In genomic region chr5:124541602-124541973, GRCm38 (mm10) we compare ENCODE assay signal across 8 mouse cellular contexts. TPM values are rescaled to one million over a fixed set of nuclear protein-coding genes. Genes with fewer than 3 reads are reported as not detected.
A peak's percentile ranks its signal among the peaks of the same experiment; 100 is the strongest.
DNase-seq lines count a peak whose midpoint lies in the region; ATAC-seq and TF ChIP-seq lines count a peak whose summit lies in the region.

No protein-coding gene starts in this region.

- H3K27me3 ChIP-seq in heart, embryonic 12.5 days (replicated peaks): no peaks in the 10 kb centered on the region
- H3K27me3 ChIP-seq in heart, postnatal 0 days (ENCODE audit: control insufficient read depth, insufficient read depth, low read length): no peaks in the 10 kb centered on the region

- H3K4me2 ChIP-seq in heart, embryonic 12.5 days: peak overlapping the region; percentile 80
- H3K4me2 ChIP-seq in heart, postnatal 0 days (ENCODE audit: low read depth, low read length): peak overlapping the region; percentile 66

- peaks cover 39% of the 10 kb centered on the region for H3K36me3 ChIP-seq in heart, embryonic 12.5 days
- peaks cover 23% of the 10 kb centered on the region for H3K36me3 ChIP-seq in ES-E14 (ENCODE audit: control insufficient read depth, insufficient read depth, low read length, poor library complexity, severe bottlenecking)
- H3K36me3 ChIP-seq in heart, postnatal 0 days (replicated peaks; ENCODE audit: control insufficient read depth, insufficient read depth, low read length): peaks cover 35% of the 10 kb centered on the region
- H3K36me3 ChIP-seq in macrophage (ENCODE audit: inconsistent target): peaks cover 39% of the 10 kb centered on the region

- no peaks in the 10 kb centered on the region for H3K9me3 ChIP-seq in heart, embryonic 12.5 days (replicated peaks)
- no peaks in the 10 kb centered on the region for H3K9me3 ChIP-seq in ES-E14 (ENCODE audit: control insufficient read depth, insufficient read depth, low read depth, low read length)
- H3K9me3 ChIP-seq in heart, postnatal 0 days (replicated peaks; ENCODE audit: control insufficient read depth, low read length): no peaks in the 10 kb centered on the region

- 8% methylated on average over 8 of the region's 8 CpGs for WGBS in heart, embryonic 12.5 days
- 5% methylated on average over 8 of the region's 8 CpGs for whole genome bisulfite sequencing in heart, postnatal 0 days
- WGBS in macrophage (ENCODE audit: missing documents): 13% methylated on average over 8 of the region's 8 CpGs

- intact Hi-C loops in heart, postnatal 14 days (cut with DNase I): loop anchor here (2.0 kb wide), 1 partner anchor 63 kb away; the partner anchor contains the start of gene Rilpl2

- TF ChIP-seq EP300 in heart, postnatal 0 days (IDR thresholded peaks at IDR 0.05; ENCODE audit: low read depth): no peak

- ATAC-seq in heart, embryonic 12.5 days (ENCODE audit: insufficient number of reproducible peaks, low FRiP score): no peak
- ATAC-seq in heart, postnatal 0 days (ENCODE audit: insufficient read depth, low read depth): no peak

- peaks cover 17% of the 10 kb centered on the region for H3K4me1 ChIP-seq in heart, embryonic 12.5 days (replicated peaks)
- peaks cover 0 to 5% of the 10 kb centered on the region in 2 experiments; a peak in 1 of 4 replicates for H3K4me1 ChIP-seq in ES-E14 (ENCODE audit: control insufficient read depth in 2 of 2, insufficient read depth in 2 of 2, low read length in 2 of 2, poor library complexity in 1 of 2)
- peaks cover 12% of the 10 kb centered on the region for H3K4me1 ChIP-seq in heart, postnatal 0 days (ENCODE audit: control insufficient read depth, insufficient read depth)

- peak overlapping the region; percentile 87 for H3K4me3 ChIP-seq in heart, embryonic 12.5 days
- H3K4me3 ChIP-seq in ES-E14 (ENCODE audit: insufficient read depth in 1 of 2, low read depth in 1 of 2, low read length in 2 of 2, poor library complexity in 1 of 2, severe bottlenecking in 1 of 2): peak overlapping the region; percentile 92 to 99
- peak overlapping the region; percentile 74 for H3K4me3 ChIP-seq in heart, postnatal 0 days (ENCODE audit: low read depth, low read length)
- H3K4me3 ChIP-seq in macrophage (ENCODE audit: inconsistent target): peak overlapping the region; percentile 59

- H3K79me2 ChIP-seq in macrophage (ENCODE audit: inconsistent target): peaks cover 53% of the 10 kb centered on the region

- in situ Hi-C loops in ES-E14 (cut with MboI; ENCODE audit: low sequenced_read_pairs in 2 of 2, unreplicated experiment in 2 of 2): no loop called here

- peak overlapping the region; percentile 94 for H3K9ac ChIP-seq in heart, embryonic 12.5 days
- H3K9ac ChIP-seq in ES-E14 (ENCODE audit: insufficient read depth, low read depth, low read length, poor library complexity, severe bottlenecking): peak overlapping the region; percentile 94
- peak overlapping the region; percentile 72 for H3K9ac ChIP-seq in heart, postnatal 0 days (replicated peaks; ENCODE audit: low read depth, low read length)

- DNase-seq in heart, postnatal 14 days: no peak
- DNase-seq in ES-E14 (ENCODE audit: low read depth, low spot score) (no peak), adipocyte (ENCODE audit: low spot score) (no peak)
- DNase-seq in heart, postnatal 0 days (ENCODE audit: low spot score): no peak
- no peak for DNase-seq in adrenal gland, adult 18-20 months (ENCODE audit: low spot score in 2 of 2)
- DNase-seq in spleen, postnatal 10 days (ENCODE audit: low spot score in 2 of 2): no peak

- no peak overlapping the region for H3K27ac ChIP-seq in heart, embryonic 12.5 days (ENCODE audit: poor library complexity, severe bottlenecking)
- no peak overlapping the region for H3K27ac ChIP-seq in ES-E14 (ENCODE audit: insufficient read depth, low read depth, low read length, poor library complexity, severe bottlenecking)
- H3K27ac ChIP-seq in heart, postnatal 0 days (ENCODE audit: low read depth): peak overlapping the region; percentile 93
- peak overlapping the region; percentile 37 for H3K27ac ChIP-seq in macrophage

- no peak for TF ChIP-seq CTCF in heart, postnatal 0 days (IDR thresholded peaks at IDR 0.05; ENCODE audit: low read depth)

TF ChIP-seq in ES-E14, 5 proteins besides CTCF, POLR2A, EP300 and RAD21:
- TF ChIP-seq MAFK (IDR thresholded peaks at IDR 0.05; ENCODE audit: insufficient read depth, low read depth, low read length) (no peak), HCFC1 (IDR thresholded peaks at IDR 0.05; ENCODE audit: borderline replicate concordance, insufficient read depth, low read length) (no peak), CHD2 (IDR thresholded peaks at IDR 0.05; ENCODE audit: low read depth, low read length) (no peak), ZNF384 (IDR thresholded peaks at IDR 0.05; ENCODE audit: low read depth, low read length) (peak; percentile 74; the same call in 1 of the 2 replicates), ZC3H11A (IDR thresholded peaks at IDR 0.05; ENCODE audit: borderline replicate concordance, low read depth, low read length) (no peak)

RNA-seq across cellular contexts. Expression of gene Tmed2, which starts 1.1 kb away (rescaled TPM):
- polyA plus RNA-seq in heart, embryonic 12.5 days (2016; fragmentation: Nextera tagmentation; extraction: Ambion mirVana): 490 and 502 TPM in 2 replicates
- total RNA-seq in heart, postnatal 14 days (2021): 100 to 1,000 TPM; 170 to 175 TPM
- 212 and 224 TPM in 2 replicates for total RNA-seq in ES-E14 (2012; rRNA removed)
- total RNA-seq in heart, postnatal 0 days (2014; rRNA removed; ENCODE audit: low replicate concordance): 331 and 388 TPM in 2 replicates
- 389 and 404 TPM in 2 replicates for polyA plus RNA-seq in heart, postnatal 0 days (2015; fragmentation: Nextera tagmentation; extraction: Ambion mirVana)
- 100 to 1,000 TPM in 4 of 26 experiments, 10 to 100 TPM in 22; 47.8 to 107 (median 75.2) TPM for total RNA-seq in macrophage (2018; cell fraction: chromatin; rRNA removed)
- total RNA-seq in macrophage (2018; cell fraction: cytosol; rRNA removed): 100 to 1,000 TPM; 250 to 501 (median 304) TPM
- total RNA-seq in macrophage (2018; cell fraction: nucleus; rRNA removed): 100 to 1,000 TPM; 113 to 376 (median 199) TPM
- 260 to 815 TPM (median 355 TPM) in 3 replicates for polyA plus RNA-seq in macrophage (2018)
- 100 to 1,000 TPM; 214 to 218 TPM for total RNA-seq in adrenal gland, adult 18-20 months (2021)

RNA-seq across cellular contexts. Expression of gene Rilpl1, which starts 10.4 kb away (rescaled TPM):
- 27.6 and 29.8 TPM in 2 replicates for polyA plus RNA-seq in heart, embryonic 12.5 days (2016; fragmentation: Nextera tagmentation; extraction: Ambion mirVana)
- total RNA-seq in heart, postnatal 14 days (2021): 100 to 1,000 TPM; 167 to 179 TPM
- 8.6 and 10.1 TPM in 2 replicates for total RNA-seq in ES-E14 (2012; rRNA removed)
- total RNA-seq in heart, postnatal 0 days (2014; rRNA removed; ENCODE audit: low replicate concordance): 34.7 and 52.1 TPM in 2 replicates
- 39.0 and 40.5 TPM in 2 replicates for polyA plus RNA-seq in heart, postnatal 0 days (2015; fragmentation: Nextera tagmentation; extraction: Ambion mirVana)
- total RNA-seq in macrophage (2018; cell fraction: chromatin; rRNA removed): 1 to 10 TPM; 1.3 to 9.8 (median 4.4) TPM
- 10 to 100 TPM in 3 of 26 experiments, 1 to 10 TPM in 23; 3.7 to 13.4 (median 6.3) TPM for total RNA-seq in macrophage (2018; cell fraction: cytosol; rRNA removed)
- total RNA-seq in macrophage (2018; cell fraction: nucleus; rRNA removed): 10 to 100 TPM in 1 of 26 experiments, 1 to 10 TPM in 25; 1.5 to 12.4 (median 3.8) TPM
- 4.3 to 9.6 TPM (median 7.6 TPM) in 3 replicates for polyA plus RNA-seq in macrophage (2018)
- total RNA-seq in adrenal gland, adult 18-20 months (2021): 10 to 100 TPM; 13.1 to 17.6 TPM

RNA-seq across cellular contexts. Expression of gene Ddx55, which starts 11.1 kb away (rescaled TPM):
- polyA plus RNA-seq in heart, embryonic 12.5 days (2016; fragmentation: Nextera tagmentation; extraction: Ambion mirVana): 8.5 and 8.6 TPM in 2 replicates
- 1 to 10 TPM; 5.4 to 6.7 TPM for total RNA-seq in heart, postnatal 14 days (2021)
- total RNA-seq in ES-E14 (2012; rRNA removed): 22.8 and 30.7 TPM in 2 replicates
- 1.1 and 5.2 TPM in 2 replicates for total RNA-seq in heart, postnatal 0 days (2014; rRNA removed; ENCODE audit: low replicate concordance)
- 4.9 and 5.9 TPM in 2 replicates for polyA plus RNA-seq in heart, postnatal 0 days (2015; fragmentation: Nextera tagmentation; extraction: Ambion mirVana)
- total RNA-seq in macrophage (2018; cell fraction: chromatin; rRNA removed): 10 to 100 TPM; 13.2 to 80.1 (median 41.5) TPM
- total RNA-seq in macrophage (2018; cell fraction: cytosol; rRNA removed): 1 to 10 TPM; 1.6 to 8.5 (median 6.1) TPM
- 10 to 100 TPM in 24 of 26 experiments, 1 to 10 TPM in 2; 7.2 to 50.0 (median 21.2) TPM for total RNA-seq in macrophage (2018; cell fraction: nucleus; rRNA removed)
- 6.2 to 9.1 TPM (median 7.9 TPM) in 3 replicates for polyA plus RNA-seq in macrophage (2018)
- 10 to 100 TPM; 13.2 to 15.3 TPM for total RNA-seq in adrenal gland, adult 18-20 months (2021)

RNA-seq across cellular contexts. Expression of gene Eif2b1, which starts 37.3 kb away (rescaled TPM):
- 61.7 and 61.8 TPM in 2 replicates for polyA plus RNA-seq in heart, embryonic 12.5 days (2016; fragmentation: Nextera tagmentation; extraction: Ambion mirVana)
- total RNA-seq in heart, postnatal 14 days (2021): 10 to 100 TPM; 33.7 to 37.2 TPM
- 51.5 and 60.4 TPM in 2 replicates for total RNA-seq in ES-E14 (2012; rRNA removed)
- 23.7 and 58.6 TPM in 2 replicates for total RNA-seq in heart, postnatal 0 days (2014; rRNA removed; ENCODE audit: low replicate concordance)
- 49.5 and 51.5 TPM in 2 replicates for polyA plus RNA-seq in heart, postnatal 0 days (2015; fragmentation: Nextera tagmentation; extraction: Ambion mirVana)
- 10 to 100 TPM in 11 of 26 experiments, 1 to 10 TPM in 15; 1.1 to 26.9 (median 8.7) TPM for total RNA-seq in macrophage (2018; cell fraction: chromatin; rRNA removed)
- total RNA-seq in macrophage (2018; cell fraction: cytosol; rRNA removed): 10 to 100 TPM in 25 of 26 experiments, 1 to 10 TPM in 1; 9.6 to 25.0 (median 17.9) TPM
- 10 to 100 TPM in 8 of 26 experiments, 1 to 10 TPM in 18; 3.3 to 18.3 (median 6.3) TPM for total RNA-seq in macrophage (2018; cell fraction: nucleus; rRNA removed)
- polyA plus RNA-seq in macrophage (2018): 16.2 to 38.1 TPM (median 19.2 TPM) in 3 replicates
- 10 to 100 TPM; 40.0 to 45.5 TPM for total RNA-seq in adrenal gland, adult 18-20 months (2021)

RNA-seq across cellular contexts. Expression of gene Gtf2h3, which starts 37.4 kb away (rescaled TPM):
- polyA plus RNA-seq in heart, embryonic 12.5 days (2016; fragmentation: Nextera tagmentation; extraction: Ambion mirVana): 36.9 and 45.3 TPM in 2 replicates
- total RNA-seq in heart, postnatal 14 days (2021): 10 to 100 TPM; 20.2 to 22.1 TPM
- 71.5 and 74.1 TPM in 2 replicates for total RNA-seq in ES-E14 (2012; rRNA removed)
- 18.9 and 49.7 TPM in 2 replicates for total RNA-seq in heart, postnatal 0 days (2014; rRNA removed; ENCODE audit: low replicate concordance)
- polyA plus RNA-seq in heart, postnatal 0 days (2015; fragmentation: Nextera tagmentation; extraction: Ambion mirVana): 21.1 and 22.3 TPM in 2 replicates
- total RNA-seq in macrophage (2018; cell fraction: chromatin; rRNA removed): 10 to 100 TPM in 20 of 26 experiments, 1 to 10 TPM in 6; 6.0 to 40.9 (median 21.0) TPM
- total RNA-seq in macrophage (2018; cell fraction: cytosol; rRNA removed): 10 to 100 TPM in 7 of 26 experiments, 1 to 10 TPM in 19; 3.6 to 12.6 (median 8.8) TPM
- 10 to 100 TPM in 11 of 26 experiments, 1 to 10 TPM in 15; 2.8 to 21.6 (median 9.8) TPM for total RNA-seq in macrophage (2018; cell fraction: nucleus; rRNA removed)
- 5.6 to 14.5 TPM (median 10.6 TPM) in 3 replicates for polyA plus RNA-seq in macrophage (2018)
- 10 to 100 TPM; 32.2 to 36.2 TPM for total RNA-seq in adrenal gland, adult 18-20 months (2021)

Comparison
In these comparisons a context has a peak if more than half of its experiments do, and no peak if none do; other contexts are left out.
1. H3K27ac ChIP-seq: peak in heart, postnatal 0 days (single experiment) and macrophage (single experiment); none in heart, embryonic 12.5 days (single experiment) and ES-E14 (single experiment).
2. Peak in every context shown above with its lines, with median percentiles within 50 percentile points of each other: H3K4me3 ChIP-seq and H3K9ac ChIP-seq.